Mouse (Mus musculus) kidney, adult 2 months (tissue): Measurements from ENCODE around the gene Shld1. TPM values are rescaled to one million over a fixed set of nuclear protein-coding genes. Genes with fewer than 3 reads are reported as not detected.

Experiments used
- DNase-seq: peaks from one replicate; pipeline ENCODE4 v3.0.0; 2021
- H3K27ac ChIP-seq: fragments of 200-500 bp; 2 replicates; pipeline ENCODE4 v1.5.1; 2012; ENCODE audit warnings: low read depth, low read length, control low read depth, inconsistent platforms; ENCODE audit not compliant: insufficient read depth
- H3K27me3 ChIP-seq: fragments of 200-500 bp; replicated peaks from 2 replicates; pipeline ENCODE4 v1.6.1; 2012; ENCODE audit warnings: mild to moderate bottlenecking, moderate library complexity, low read length, inconsistent platforms; ENCODE audit not compliant: control insufficient read depth, insufficient read depth
- H3K36me3 ChIP-seq: fragments of 200-500 bp; 2 replicates; pipeline ENCODE4 v1.6.1; 2012; ENCODE audit warnings: mild to moderate bottlenecking, moderate library complexity, low read length, inconsistent platforms; ENCODE audit not compliant: control insufficient read depth, insufficient read depth
- H3K4me1 ChIP-seq: fragments of 200-500 bp; 2 replicates; pipeline ENCODE4 v1.6.1; 2011; ENCODE audit warnings: low read length; ENCODE audit not compliant: control insufficient read depth, insufficient read depth
- H3K4me3 ChIP-seq: fragments of 200-500 bp; 2 replicates; pipeline ENCODE4 v1.5.1; 2011; ENCODE audit warnings: mild to moderate bottlenecking, low read depth, low read length, control low read depth; ENCODE audit not compliant: insufficient read depth
- CTCF ChIP-seq: fragments of 200-500 bp; conservative IDR thresholded peaks from 2 replicates; pipeline ENCODE4 v1.5.1; 2011; ENCODE audit warnings: low read depth, mild to moderate bottlenecking, control low read depth, low read length, moderate library complexity, mixed read lengths; ENCODE audit not compliant: insufficient read depth, insufficient read length
- POLR2A ChIP-seq: fragments of 200-500 bp; IDR thresholded peaks from one replicate; pipeline ENCODE4 v1.6.1; 2011; ENCODE audit warnings: low read depth, low read length, control low read depth
- WGBS: fragments of 180-500 bp; shearing (Covaris S2); methylation state at CpG from one replicate; pipeline ENCODE4 v1.1.7; 2018; 5-methylcytosine and 5-hydroxymethylcytosine counted together
- polyA plus RNA-seq: library from polyadenylated mRNA; depleted of rRNA; stranded (reverse); fragments of >200 nt; gene quantifications from 2 replicates; pipeline ENCODE4 v1.2.3, GENCODE M21; 2012

The Shld1 gene
- polyA plus RNA-seq, 1 experiment = 12.9 TPM

- 70% methylated on average over 5 of the region's 5 CpGs for WGBS
- no peak overlapping the region for H3K4me3 ChIP-seq
- no peaks in the 10 kb centered on the region for H3K27me3 ChIP-seq
- no peak for DNase-seq
- no peak overlapping the region for H3K27ac ChIP-seq
- H3K4me1 ChIP-seq = no peaks in the 10 kb centered on the region
- TF ChIP-seq POLR2A (no peak), CTCF (no peak)
- H3K36me3 ChIP-seq = no peaks in the 10 kb centered on the region
Observed at GRCm38 (mm10) chr2:132723958-132724431, 37.3 kb downstream of the Shld1 start.

GRCm38 (mm10) chr2:132724561-132724960 lies 37.8 kb downstream of the Shld1 start:
- Histone ChIP-seq H3K36me3 (no peaks in the 10 kb centered on the region), H3K4me1 (no peaks in the 10 kb centered on the region), H3K4me3 (no peak overlapping the region), H3K27ac (no peak overlapping the region), H3K27me3 (no peaks in the 10 kb centered on the region)
- DNase-seq = no peak
- TF ChIP-seq CTCF = no peak
- TF ChIP-seq POLR2A = no peak
- 88% methylated on average over 7 of the region's 7 CpGs for WGBS

- H3K4me3 ChIP-seq = no peak overlapping the region
- no peak for DNase-seq
- no peaks in the 10 kb centered on the region for H3K4me1 ChIP-seq
- H3K36me3 ChIP-seq = no peaks in the 10 kb centered on the region
- no peak overlapping the region for H3K27ac ChIP-seq
- no peak for TF ChIP-seq POLR2A
- no peak for TF ChIP-seq CTCF
- no peaks in the 10 kb centered on the region for H3K27me3 ChIP-seq
- WGBS = 88% methylated on average over 9 of the region's 9 CpGs
Observed at GRCm38 (mm10) chr2:132725376-132725905, 38.7 kb downstream of the Shld1 start.

GRCm38 (mm10) chr2:132726156-132726555 lies 39.4 kb downstream of the Shld1 start:
- Histone ChIP-seq H3K36me3 (no peaks in the 10 kb centered on the region), H3K27ac (no peak overlapping the region), H3K4me1 (no peaks in the 10 kb centered on the region), H3K27me3 (no peaks in the 10 kb centered on the region), H3K4me3 (no peak overlapping the region)
- WGBS = 99% methylated on average over 2 of the region's 2 CpGs
- no peak for DNase-seq
- no peak for TF ChIP-seq CTCF
- no peak for TF ChIP-seq POLR2A

GRCm38 (mm10) chr2:132732940-132733339 lies 46.2 kb downstream of the Shld1 start:
- 38% methylated on average over 5 of the region's 5 CpGs for WGBS
- DNase-seq = peak; percentile 82
- no peaks in the 10 kb centered on the region for H3K27me3 ChIP-seq
- H3K36me3 ChIP-seq = no peaks in the 10 kb centered on the region
- H3K27ac ChIP-seq = no peak overlapping the region
- 0 out of 2 replicates have a peak, but pooled peaks cover 8% of the 10 kb centered on the region for H3K4me1 ChIP-seq
- H3K4me3 ChIP-seq = no peak overlapping the region
- TF ChIP-seq CTCF = no peak

- no peak for DNase-seq
- H3K36me3 ChIP-seq = no peaks in the 10 kb centered on the region
- 89% methylated on average over 10 of the region's 10 CpGs for WGBS
- H3K27me3 ChIP-seq = no peaks in the 10 kb centered on the region
- TF ChIP-seq POLR2A = no peak
- TF ChIP-seq CTCF = no peak
- 0 out of 2 replicates have a peak, but pooled peaks cover 8% of the 10 kb centered on the region for H3K4me1 ChIP-seq
- no peak overlapping the region for H3K27ac ChIP-seq
- H3K4me3 ChIP-seq = no peak overlapping the region
Observed at GRCm38 (mm10) chr2:132733603-132734573, 47.2 kb downstream of the Shld1 start.

GRCm38 (mm10) chr2:132738816-132739432 lies 52.2 kb downstream of the Shld1 start:
- Histone ChIP-seq H3K4me3 (no peak overlapping the region), H3K27ac (no peak overlapping the region), H3K4me1 (no peaks in the 10 kb centered on the region), H3K36me3 (no peaks in the 10 kb centered on the region), H3K27me3 (no peaks in the 10 kb centered on the region)
- TF ChIP-seq POLR2A = no peak
- no peak for TF ChIP-seq CTCF
- no peak for DNase-seq
- 78% methylated on average over 2 of the region's 2 CpGs for WGBS
